Mouse (Mus musculus) cerebellum, adult 2 months (tissue): ENCODE data around the gene Ghrh. TPM values are rescaled to one million over a fixed set of nuclear protein-coding genes. Genes with fewer than 3 reads are reported as not detected.
A peak's percentile ranks its signal among the peaks of the same experiment; 100 is the strongest.
"Not testable (repeated sequence)": the region's sequence is repeated elsewhere in the genome, so short reads cannot be mapped to it uniquely, and the experiment has no call there.

Source experiments
- DNase-seq, 2 experiments: peaks; one replicate each; pipeline ENCODE4 v3.0.0; 2021
- H3K27ac ChIP-seq: fragments of 200-500 bp; 2 replicates; pipeline ENCODE4 v1.5.1; 2012; ENCODE audit warnings: low read length, control low read depth, inconsistent platforms; ENCODE audit not compliant: insufficient read depth
- H3K27me3 ChIP-seq: fragments of 200-500 bp; 2 replicates; pipeline ENCODE4 v1.6.1; 2012; ENCODE audit warnings: inconsistent platforms, mild to moderate bottlenecking, low read length, moderate library complexity; ENCODE audit not compliant: control insufficient read depth, insufficient read depth
- H3K4me1 ChIP-seq: fragments of 200-500 bp; 2 replicates; pipeline ENCODE4 v1.6.1; 2011; ENCODE audit warnings: low read length; ENCODE audit not compliant: control insufficient read depth, insufficient read depth
- H3K4me3 ChIP-seq: fragments of 200-500 bp; replicated peaks from 2 replicates; pipeline ENCODE3; 2011; ENCODE audit warnings: mild to moderate bottlenecking, low read depth, low read length, control low read depth; ENCODE audit not compliant: insufficient read depth
- CTCF ChIP-seq: fragments of 200-500 bp; IDR thresholded peaks from 2 replicates; pipeline ENCODE4 v1.5.1; 2011; ENCODE audit warnings: low read depth, mild to moderate bottlenecking, control low read depth, low read length, moderate library complexity, borderline replicate concordance; ENCODE audit not compliant: insufficient read depth
- POLR2A ChIP-seq: fragments of 200-500 bp; IDR thresholded peaks from 2 replicates; pipeline ENCODE4 v1.6.1; 2011; ENCODE audit warnings: low read length, control low read depth, borderline replicate concordance; ENCODE audit not compliant: insufficient read depth
- WGBS: fragments of 180-500 bp; shearing (Covaris S2); methylation state at CpG from one replicate; pipeline ENCODE4 v1.1.7; 2018; 5-methylcytosine and 5-hydroxymethylcytosine counted together
- polyA plus RNA-seq: library from polyadenylated mRNA; depleted of rRNA; stranded (reverse); fragments of >200 nt; gene quantifications from 2 replicates; pipeline ENCODE4 v1.2.3, GENCODE M21; 2012; rRNA removed

Ghrh gene
- polyA plus RNA-seq, result 0.28 TPM in 1 of 2 replicates, not detected in the other

GRCm38 (mm10) chr2:157347361-157348159 lies at the start of gene Ghrh:
TSS of gene Ghrh (minus strand) at chr2:157347506.
- WGBS, result 15% methylated on average over 26 of the region's 26 CpGs

GRCm38 (mm10) chr2:157395960-157396359 lies 48.7 kb upstream of the Ghrh start:
- H3K27ac ChIP-seq, result peak overlapping the region; percentile 24
- WGBS, result 63% methylated on average over 13 of the region's 13 CpGs
- no peak for DNase-seq
- no peaks in the 10 kb centered on the region for H3K27me3 ChIP-seq
- H3K4me3 ChIP-seq, result no peak overlapping the region
- peaks cover 12% of the 10 kb centered on the region; the same call in 1 of the 2 replicates for H3K4me1 ChIP-seq
- TF ChIP-seq POLR2A (no peak), CTCF (no peak)

More at GRCm38 (mm10) chr2:157347361-157348159, at the start of gene Ghrh:
- DNase-seq, result peak; percentile 35 to 40
- no peak for TF ChIP-seq POLR2A
- no peak for TF ChIP-seq CTCF
- Histone ChIP-seq H3K4me3 (no peak within 1 kb of the TSS), H3K27me3 (no peaks in the 10 kb centered on the region), H3K27ac (no peak within 1 kb of the TSS), H3K4me1 (no peaks in the 10 kb centered on the region; the same call in none of the 2 replicates)

- peak in 1 of 2 experiments; percentile 25 for DNase-seq
- no peak for TF ChIP-seq CTCF
- no peak for TF ChIP-seq POLR2A
- no peak overlapping the region for H3K4me3 ChIP-seq
- H3K4me1 ChIP-seq, result peaks cover 12% of the 10 kb centered on the region; the same call in 1 of the 2 replicates
- 23% methylated on average over 5 of the region's 5 CpGs for WGBS
- peak overlapping the region; percentile 24 for H3K27ac ChIP-seq
- no peaks in the 10 kb centered on the region for H3K27me3 ChIP-seq
Measured at GRCm38 (mm10) chr2:157395371-157395770, 48.1 kb upstream of the Ghrh start.

- Histone ChIP-seq H3K27me3 (no peaks in the 10 kb centered on the region), H3K27ac (no peak overlapping the region), H3K4me3 (no peak overlapping the region), H3K4me1 (peaks cover 12% of the 10 kb centered on the region; the same call in 1 of the 2 replicates)
- WGBS, result 69% methylated on average over 6 of the region's 6 CpGs
- no peak for DNase-seq
- no peak for TF ChIP-seq POLR2A
- no peak for TF ChIP-seq CTCF
Measured at GRCm38 (mm10) chr2:157394868-157395267, 47.6 kb upstream of the Ghrh start.

GRCm38 (mm10) chr2:157393549-157393948 lies 46.2 kb upstream of the Ghrh start:
- Histone ChIP-seq H3K27me3 (no peaks in the 10 kb centered on the region), H3K4me3 (no peak overlapping the region), H3K27ac (no peak overlapping the region), H3K4me1 (peaks cover 12% of the 10 kb centered on the region; the same call in 1 of the 2 replicates)
- TF ChIP-seq POLR2A (no peak), CTCF (no peak)
- DNase-seq, result no peak
- WGBS, result 96% methylated on average over 4 of the region's 4 CpGs

GRCm38 (mm10) chr2:157392331-157392730 lies 45.0 kb upstream of the Ghrh start:
- no peak overlapping the region for H3K4me3 ChIP-seq
- no peaks in the 10 kb centered on the region for H3K27me3 ChIP-seq
- 95% methylated on average over 2 of the region's 2 CpGs for WGBS
- no peak overlapping the region for H3K27ac ChIP-seq
- peaks cover 17% of the 10 kb centered on the region for H3K4me1 ChIP-seq
- TF ChIP-seq CTCF (no peak), POLR2A (no peak)
- DNase-seq, result no peak

- no peak overlapping the region for H3K27ac ChIP-seq
- TF ChIP-seq CTCF (no peak), POLR2A (no peak)
- H3K4me3 ChIP-seq, result no peak overlapping the region
- H3K4me1 ChIP-seq, result peaks cover 10% of the 10 kb centered on the region
- DNase-seq, result no peak
- H3K27me3 ChIP-seq, result no peaks in the 10 kb centered on the region
- 68% methylated on average over 7 of the region's 7 CpGs for WGBS
Measured at GRCm38 (mm10) chr2:157389591-157389921, 42.2 kb upstream of the Ghrh start.

- DNase-seq, H3K4me3 ChIP-seq, H3K27me3 ChIP-seq, H3K27ac ChIP-seq: not testable (repeated sequence)
- peaks cover 10% of the 10 kb centered on the region for H3K4me1 ChIP-seq
- WGBS, result 93% methylated on average over 14 of the region's 14 CpGs
Measured at GRCm38 (mm10) chr2:157388901-157389590, 41.7 kb upstream of the Ghrh start.
